Mouse (Mus musculus) frontal cortex, postnatal 14 days (tissue): ENCODE data around the gene Gmeb2.

Experiments used
- DNase-seq, 2 experiments: peaks; one replicate each; pipeline ENCODE4 v3.0.0; 2022; ENCODE audit warnings: low spot score in 2 of 2

Gmeb2 gene

DNA sequence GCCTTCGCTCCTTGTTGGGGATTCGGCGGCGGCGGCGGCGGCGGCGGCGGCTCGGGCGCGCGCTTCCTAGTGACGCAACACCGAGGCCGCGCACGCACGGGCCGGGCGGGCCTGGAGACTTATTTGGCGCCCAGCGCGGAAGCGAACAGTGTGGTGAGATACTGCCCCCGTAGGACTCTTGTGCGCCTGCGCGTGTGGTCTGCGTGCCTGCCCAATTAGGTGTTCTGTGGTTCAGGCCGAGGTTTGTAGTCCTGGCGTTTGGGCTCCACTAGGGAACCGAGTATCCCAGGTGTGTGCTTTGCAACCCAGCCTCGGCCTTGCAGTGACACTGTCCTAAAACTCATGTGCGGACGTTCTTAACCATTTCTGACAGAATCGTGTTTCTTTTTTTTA is at the start of gene Gmeb2:
Gene Gmeb2, minus strand, starts transcription at position 78 of the 393 bp plus-strand sequence.
- DNase-seq: peak; percentile 90 to 93

DNA sequence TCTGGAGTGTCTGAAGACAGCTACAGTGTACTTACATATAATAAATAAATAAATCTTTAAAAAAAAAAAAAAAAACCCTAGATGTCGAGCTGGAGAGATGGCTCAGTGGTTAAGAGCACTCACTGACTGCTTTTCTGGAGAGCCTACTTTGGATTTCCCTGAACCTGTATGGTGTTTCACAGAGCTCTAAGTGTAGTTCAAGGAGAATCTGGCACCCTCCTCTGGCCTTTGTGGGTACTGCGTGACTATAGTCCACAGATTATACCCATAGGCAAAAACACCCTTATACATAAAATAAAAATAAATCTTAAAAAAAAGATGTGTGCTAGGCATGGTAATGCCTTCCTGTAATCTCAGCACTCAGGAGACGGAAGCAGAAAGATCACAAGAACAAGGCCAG is 46.2 kb upstream of the Gmeb2 start:
- DNase-seq: peak; percentile 38 to 66

DNA sequence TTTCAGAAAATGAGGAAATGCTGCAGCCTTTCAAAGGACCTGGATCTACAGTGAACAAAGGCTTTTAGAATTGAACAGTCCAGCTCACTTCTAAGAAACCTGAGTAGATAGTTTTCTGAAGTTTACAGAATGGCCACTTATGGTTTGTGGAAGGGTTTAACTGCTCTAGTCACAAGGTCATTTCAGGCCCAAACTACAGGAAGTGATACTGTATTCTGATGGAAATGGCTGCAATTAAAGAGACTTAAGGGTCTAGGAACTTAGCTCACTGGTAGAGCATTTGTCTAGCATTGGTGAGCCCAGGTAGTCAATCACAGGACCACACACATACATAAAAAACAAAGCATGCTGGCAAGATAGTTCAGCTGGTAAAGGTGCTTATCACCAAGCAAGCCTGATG is 44.7 kb upstream of the Gmeb2 start:
- no peak for DNase-seq

DNA sequence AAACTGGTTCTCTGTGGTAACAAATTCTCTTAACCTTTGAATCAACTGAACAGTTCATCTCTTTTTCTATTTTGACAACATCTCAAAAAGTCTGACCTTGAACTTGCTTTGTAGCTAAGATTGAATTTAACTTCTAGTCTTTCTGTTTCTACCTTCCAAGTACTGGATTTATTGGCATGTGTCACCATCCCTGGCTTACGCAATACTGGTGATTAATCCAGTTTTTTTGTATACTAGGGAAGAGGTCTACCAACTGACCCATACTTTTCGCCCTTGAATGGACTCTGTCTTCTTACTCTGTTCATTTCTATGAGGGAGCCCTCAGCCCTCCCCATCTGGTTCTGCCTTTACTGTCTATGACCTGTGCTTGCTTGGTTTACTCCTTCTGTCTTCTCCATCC is 38.3 kb upstream of the Gmeb2 start:
- no peak for DNase-seq

DNA sequence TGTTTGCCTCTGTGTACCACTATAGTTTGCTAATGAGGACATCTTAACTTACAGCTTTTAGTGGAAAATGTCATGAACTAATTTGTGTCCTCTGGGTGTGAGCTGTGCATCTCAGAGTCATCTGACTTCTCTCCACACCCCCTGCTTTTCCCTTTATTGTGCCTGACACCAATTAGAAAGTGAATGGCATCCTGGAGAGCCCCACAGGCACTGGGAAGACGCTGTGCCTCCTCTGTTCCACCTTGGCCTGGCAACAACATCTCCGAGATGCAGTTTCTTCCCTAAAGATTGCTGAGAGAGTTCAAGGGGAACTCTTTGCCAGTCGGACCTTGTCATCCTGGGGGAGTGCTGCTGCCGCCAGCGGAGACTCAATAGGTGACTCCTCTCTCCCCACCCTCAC is 34.3 kb upstream of the Gmeb2 start:
- no peak for DNase-seq

DNA sequence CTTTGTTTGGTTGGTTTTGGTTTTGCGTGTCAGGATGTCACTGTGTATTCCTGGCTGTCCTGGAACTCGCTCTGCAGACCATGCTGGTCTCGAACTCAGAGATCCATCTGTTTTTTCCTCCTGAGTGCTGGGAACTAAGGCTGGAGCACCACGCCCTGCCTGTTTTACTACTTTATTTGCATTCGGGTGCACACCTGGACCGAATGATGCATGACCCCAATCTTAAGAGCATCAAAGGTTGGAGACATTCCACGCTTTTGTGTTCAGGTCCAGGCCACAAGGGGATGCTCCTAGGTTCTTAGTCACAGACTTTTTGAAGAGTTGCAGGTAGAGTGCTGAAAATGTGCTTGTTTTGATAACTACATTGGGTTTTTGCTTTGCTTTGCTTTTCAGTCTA is 32.3 kb upstream of the Gmeb2 start:
- DNase-seq: no peak

DNA sequence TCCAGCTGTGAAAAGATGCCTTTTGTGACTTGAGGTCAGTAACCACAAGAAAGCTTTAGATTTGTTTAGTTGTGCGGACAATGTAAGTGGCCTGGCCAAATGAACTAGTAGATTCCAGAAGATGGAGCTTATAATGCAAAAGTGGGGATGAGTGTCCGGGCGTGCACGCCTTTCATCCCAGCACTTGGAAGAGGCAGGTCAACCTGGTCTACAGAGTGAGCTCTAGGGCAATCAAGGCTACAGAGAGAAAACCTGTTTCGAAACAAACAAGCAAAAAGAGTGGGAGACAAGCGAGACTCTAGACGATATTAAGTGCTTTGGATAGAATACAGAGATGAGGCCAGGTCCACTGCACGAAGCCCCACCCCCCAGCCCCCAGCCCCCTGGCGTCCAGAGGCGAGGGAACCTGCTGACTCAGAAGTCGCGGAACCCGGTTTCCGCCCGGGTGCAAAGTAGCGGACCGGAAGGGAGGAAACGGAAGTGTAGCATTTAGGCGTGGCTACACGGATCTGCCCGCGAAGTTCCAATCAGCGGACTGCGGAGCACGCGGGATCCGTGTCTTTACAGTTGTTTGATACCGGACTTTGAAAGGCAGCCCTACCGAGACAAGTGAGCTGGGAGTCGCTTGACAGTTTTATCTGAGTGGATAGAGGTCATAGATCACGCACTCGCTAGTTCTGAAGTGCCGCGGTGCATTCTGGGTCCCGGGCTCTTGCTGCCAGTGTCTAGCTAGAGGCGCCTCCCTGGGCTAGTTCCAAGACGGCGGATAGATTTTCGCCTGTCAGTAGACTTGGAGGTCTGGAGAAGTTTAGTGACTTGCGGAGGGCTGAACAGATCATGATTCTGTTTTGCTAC is 31.6 kb upstream of the Gmeb2 start, which contains the start of gene Rtel1:
Gene Rtel1, plus strand, starts transcription at position 492 of the 855 bp plus-strand sequence.
- peak; percentile 67 to 69 for DNase-seq

DNA sequence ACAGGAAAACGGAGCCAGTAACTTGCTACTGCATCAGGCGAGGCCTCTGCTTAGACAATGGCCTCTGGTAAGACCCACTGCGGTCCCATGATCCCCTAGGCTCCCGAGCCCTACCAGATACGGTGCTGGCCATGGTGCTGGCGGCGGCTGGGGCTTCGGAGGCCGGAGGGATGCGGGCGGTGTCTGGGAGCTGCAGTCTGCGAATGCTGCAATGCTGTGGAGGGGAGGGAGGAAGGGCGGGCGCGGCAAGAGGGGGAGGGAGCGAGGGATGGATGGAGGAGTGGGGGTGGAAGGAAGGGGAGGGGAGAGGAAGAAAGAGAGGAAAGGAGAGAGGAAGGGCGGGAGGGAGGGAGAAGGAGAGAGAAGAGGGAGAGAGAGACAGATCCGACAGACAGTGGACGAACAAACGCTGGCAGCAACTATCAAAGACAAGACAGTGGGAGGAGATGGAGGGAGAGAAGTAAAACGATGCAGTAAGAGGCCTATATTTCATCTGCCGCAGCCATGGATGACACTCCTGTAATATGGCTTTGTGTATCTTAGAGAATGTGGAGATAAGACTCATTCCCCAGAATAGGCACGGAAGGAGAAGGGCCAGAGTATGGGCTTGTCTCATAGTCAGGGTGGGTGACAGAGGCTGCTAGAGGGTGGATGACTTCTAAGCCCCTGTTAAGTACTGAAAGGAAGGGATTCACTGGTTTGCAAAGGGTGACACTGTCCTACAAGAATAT is 26.4 kb upstream of the Gmeb2 start, which contains the start of gene Stmn3:
Gene Stmn3, minus strand, starts transcription at position 421 of the 731 bp plus-strand sequence.
- peak; percentile 51 to 65 for DNase-seq

DNA sequence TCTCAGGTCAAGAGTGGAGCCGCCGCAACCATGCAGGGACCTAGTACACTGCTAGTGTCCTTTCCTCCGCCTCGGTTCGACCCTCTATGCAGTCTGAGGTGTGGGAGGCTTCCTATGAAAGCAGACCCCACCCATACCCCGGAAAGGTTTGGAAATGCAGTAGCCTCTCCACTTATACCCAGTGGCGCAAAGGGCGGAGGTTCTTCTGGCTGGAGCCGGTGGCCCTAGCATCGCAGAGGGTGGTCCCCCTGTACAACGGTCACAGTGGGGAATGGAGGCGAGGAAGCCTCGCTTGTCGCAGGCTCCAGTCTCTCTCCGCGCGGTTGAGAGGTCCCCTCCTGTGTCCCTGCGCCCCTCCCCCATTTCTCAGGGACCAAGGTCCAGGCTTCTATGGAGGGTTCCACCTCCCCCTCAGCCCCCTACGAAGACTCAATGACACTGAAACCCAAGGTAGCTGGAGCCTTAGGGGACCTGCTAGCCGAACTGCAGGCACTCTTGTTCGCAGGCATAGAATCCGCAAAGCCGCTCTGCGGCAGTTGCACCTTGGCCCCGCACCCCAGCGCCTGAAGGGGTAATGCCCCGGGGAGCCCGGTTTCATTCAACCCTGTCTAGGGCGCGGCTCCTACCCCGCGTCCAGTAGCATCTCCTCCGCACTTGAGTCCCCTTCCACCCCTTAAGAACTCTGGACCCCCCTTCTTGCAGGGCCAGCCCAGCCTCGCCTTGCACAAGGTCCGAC is 25.7 kb upstream of the Gmeb2 start:
- DNase-seq: peak in 1 of 2 experiments; percentile 21

DNA sequence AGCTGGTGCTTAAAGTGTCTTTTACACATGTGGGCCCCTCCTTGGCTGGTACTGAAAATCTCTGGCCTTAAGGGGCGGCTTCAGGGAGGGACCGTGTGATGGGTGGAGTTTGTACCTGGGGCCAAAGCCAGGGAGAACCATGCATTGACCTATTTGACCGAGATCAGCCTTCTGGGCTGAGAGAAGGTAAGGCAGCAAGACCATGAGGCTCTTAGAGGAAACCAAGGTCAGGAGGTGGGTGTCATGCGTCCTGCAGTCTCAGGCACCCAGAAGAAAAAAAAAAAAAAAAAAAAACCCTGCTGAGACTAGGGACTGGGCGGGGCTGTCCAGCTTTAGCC is 25.1 kb upstream of the Gmeb2 start:
- no peak for DNase-seq

DNA sequence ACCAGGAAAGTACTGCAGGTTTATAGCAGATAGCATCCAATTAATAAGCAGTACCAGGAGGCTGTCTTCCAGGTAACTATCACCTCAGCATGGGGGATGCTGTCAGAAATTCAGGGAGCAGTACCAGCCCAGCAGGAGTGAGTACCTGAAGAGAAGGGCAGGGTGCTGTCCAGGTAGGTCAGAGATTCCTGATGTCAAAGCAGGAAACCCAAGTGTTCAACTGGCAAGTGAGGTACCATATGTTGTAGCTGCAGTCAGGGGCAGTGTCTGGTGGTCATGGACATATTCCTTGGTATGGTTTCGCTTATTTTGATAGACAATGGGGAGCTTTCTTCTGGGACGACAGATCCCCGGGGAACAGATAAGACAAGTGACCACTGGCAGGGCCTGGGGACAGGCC is 24.6 kb upstream of the Gmeb2 start:
- no peak for DNase-seq

DNA sequence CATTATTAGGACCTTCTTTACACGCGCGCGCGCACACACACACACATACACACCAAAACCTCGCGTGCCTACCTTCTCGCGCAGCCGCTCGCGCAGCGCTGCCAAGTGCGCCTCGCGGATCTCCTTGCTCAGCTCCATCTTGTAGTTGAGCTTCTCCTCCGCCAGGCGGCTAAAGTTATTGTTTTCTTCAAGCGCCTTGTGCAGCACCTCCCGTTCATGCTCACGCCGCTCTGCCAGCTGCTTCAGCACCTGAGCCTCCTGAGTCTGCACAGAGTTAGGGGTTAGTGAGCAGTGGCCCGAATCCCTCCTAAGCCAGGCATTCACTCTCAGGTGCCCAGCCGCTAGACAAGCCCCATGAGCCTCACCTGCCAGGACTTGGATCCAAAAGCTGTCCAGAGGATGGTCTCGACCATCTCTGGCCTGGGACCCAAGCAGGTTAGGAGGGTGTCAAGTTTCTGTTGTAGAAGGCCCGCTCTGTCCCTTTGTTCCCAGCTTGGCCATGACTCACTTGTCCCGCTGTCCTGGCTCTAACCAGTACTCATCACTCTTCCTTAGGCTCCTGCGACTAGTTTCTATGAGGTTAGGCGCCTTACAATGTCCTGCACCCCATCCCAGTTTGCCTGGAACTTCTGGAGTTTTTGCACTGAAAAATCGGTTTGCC is 19.4 kb upstream of the Gmeb2 start:
- DNase-seq: peak; percentile 44 to 48

DNA sequence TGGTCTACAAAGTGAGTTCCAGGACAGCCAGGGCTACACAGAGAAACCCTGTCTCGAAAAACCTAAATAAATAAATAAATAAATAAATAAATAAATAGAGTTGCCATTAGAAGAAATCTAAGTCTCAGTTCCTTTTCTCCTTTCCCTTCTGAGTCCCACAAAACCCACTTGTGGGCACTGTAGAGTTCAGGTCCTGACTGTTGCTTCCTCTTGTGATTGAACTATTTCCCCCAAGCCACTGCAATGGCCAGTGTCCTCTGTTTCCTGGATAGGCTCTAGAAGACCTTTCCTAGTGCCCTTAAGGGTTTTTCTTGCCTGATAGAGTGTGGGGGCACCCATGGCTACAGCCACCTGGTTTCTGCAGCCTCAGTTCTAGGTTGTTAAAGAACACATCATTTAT is 17.1 kb upstream of the Gmeb2 start:
- no peak for DNase-seq

DNA sequence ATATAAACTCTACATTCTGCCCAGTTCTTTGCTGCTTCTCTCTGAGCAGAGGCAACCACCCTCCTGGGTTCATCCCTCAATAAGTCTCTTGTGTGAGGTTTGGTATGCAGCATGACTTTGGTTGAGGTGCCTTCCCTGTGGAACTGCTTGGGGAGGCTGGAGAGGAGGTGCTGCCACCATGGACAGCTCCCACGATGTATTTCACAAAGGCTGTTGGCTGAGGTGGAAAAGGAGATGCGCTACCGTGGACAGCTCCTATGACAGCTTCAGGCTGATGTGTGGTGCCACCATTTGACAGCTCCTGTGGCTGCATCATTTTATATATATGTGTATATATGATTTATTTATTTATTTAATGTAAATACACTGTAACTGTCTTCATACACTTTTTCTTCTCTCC is 14.2 kb upstream of the Gmeb2 start:
- no peak for DNase-seq

DNA sequence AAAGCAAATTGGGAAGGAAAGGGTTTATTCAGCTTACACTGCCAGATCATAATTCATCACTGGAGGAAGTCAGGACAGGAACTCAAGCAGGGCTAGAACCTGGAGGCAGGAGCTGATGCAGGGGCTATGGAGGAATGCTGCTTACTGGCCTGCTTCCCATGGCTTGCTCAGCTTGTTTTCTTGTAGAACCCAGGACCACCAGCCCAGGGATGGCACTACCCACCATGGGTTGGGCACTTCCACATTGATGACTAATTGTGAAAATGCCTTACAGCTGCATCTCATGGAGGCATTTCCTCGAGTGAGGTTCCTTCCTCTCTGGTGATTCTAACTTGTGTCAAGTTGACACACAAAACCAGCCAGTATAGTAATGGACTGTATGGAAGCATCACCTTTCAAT is 3.1 kb upstream of the Gmeb2 start:
- no peak for DNase-seq

DNA sequence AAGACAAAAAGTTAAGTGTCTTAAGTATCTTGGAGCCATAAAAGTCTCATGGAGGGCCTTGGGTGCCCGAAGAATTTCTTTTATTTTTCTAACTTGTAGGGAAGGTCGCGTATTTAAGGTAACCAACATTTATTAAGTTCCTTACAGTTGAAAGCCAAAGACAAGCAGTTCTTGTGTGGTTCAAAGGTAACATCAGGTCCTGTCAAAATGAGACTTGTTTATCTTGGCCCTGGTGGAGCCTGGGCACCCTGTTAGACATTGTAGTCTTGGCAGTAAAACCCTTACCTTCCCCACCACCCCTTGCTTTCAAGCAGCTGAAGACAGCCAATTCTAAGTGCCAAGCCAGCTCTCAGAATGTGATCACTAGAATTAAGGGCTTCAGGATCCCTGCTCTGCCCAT is 856 bp upstream of the Gmeb2 start:
- no peak for DNase-seq

DNA sequence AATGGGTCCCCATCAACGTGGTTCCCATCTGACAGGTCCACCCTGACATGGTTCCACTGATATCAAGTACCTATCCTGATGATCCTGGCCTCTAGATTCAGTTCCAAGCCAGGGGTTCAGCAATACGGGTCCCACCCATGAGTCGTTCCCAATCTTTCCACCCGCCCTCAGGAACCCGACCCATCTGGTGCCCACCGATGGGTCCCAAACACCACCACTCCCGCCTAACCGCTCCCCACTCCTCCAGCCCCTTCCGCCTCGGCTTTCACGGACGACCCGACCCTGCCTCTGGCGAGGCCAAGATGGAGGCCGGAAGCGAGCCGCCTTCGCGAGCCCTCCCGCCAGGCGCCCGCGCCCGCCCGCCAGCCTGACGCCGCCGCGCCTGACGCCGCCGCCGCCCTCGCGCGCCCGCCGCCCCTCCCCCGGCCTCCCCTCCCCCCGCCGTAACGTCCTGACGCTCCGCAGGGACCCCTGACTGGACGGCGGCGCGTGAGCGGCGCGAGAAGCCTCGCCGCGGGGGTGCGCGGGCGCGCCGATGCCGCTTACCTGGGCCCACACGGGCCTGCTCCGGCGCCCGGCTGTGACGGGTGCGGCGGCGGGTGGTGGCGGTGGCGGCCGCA is 387 bp downstream of the Gmeb2 start:
- peak in 1 of 2 experiments; percentile 64 for DNase-seq

DNA sequence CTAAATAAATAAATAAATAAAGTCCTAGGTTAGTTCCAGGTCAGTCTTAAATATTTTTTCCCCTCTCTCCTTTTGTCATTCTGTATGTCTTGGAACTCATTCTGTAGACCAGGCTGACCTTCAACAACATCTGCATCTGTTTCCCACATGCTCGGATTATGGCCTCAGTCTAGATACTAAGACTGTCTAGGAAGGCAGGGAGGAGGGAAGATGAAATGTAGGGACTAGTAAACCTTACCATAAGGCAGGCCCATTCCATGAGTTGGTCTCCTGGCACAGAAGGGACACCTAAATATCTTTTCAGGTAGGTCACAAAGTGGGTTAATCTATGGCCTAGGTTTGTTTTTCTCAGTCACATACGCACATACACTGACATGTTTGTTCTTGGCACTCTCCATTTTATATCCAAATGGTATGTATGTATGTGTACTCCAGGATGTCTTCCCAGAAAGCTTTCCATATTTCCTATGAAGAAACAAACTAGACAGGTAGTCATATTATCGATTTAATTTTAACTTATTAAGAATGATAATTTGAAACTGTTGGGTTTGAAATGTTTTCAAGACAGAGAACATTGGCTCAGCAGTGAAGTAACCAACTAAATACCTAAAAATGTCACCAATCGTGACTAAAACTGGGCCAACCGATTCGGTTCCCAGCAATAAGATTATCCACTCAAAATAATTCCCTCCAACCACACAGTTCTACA is 1.1 kb downstream of the Gmeb2 start:
- no peak for DNase-seq

DNA sequence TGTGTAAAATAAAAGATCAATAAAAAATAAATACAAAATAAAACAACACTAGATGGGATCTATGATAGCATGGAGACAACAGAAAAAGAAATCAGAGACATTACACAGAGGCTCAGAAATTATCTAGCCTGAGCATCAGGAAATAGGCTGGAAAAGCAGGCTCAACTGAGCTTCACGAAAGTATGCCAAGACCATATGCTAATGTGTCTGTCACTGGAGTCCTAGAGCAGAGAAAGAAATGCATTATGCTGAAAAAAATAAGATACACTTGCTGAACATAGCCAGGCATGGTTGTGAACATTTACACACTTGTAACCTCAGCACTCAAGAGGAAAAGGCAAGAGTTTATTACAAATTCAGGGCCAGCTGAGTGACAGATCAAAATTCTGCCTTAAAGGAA is 7.9 kb downstream of the Gmeb2 start:
- no peak for DNase-seq

DNA sequence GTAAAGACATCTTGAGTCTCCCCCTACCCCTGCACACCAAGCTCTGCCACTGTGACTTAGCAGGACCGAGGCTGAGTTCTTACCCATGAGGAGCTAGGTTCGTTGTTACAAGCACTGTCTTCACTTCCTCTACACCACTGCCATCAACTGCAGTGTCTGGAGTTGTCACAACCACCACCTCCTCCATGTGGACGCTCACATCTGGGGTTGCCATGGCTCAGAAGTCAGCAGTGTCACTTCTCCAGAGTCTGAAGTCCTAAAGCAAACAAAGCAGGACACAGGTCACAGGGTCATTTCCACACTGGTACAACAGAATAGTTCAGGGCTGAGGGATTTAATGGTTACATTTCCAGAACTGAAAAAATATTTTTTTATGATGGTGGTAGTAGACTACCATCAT is 10.0 kb downstream of the Gmeb2 start:
- no peak for DNase-seq

DNA sequence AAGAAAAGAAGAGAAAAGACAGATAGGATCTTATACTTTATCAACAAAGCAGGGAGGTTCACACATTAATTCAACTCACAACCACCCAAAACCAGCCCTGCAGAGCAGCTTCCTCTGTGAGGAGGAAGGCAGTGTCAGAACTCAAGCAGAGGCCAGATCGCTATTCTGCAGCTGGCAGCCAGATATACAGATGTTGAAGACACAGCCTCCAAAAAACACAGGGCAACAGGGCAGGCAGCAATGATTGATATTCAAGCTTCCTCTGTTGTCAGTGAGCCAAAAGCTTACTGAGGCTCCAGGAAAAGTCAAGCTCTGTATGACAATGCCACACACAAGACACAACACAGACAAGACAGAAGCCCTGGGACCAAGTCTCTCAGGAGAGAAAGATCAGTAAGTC is 11.1 kb downstream of the Gmeb2 start:
- no peak for DNase-seq
